Mouse (Mus musculus) embryo, embryonic 11.5 days (tissue): ENCODE measurements around the gene Bcr.

Experiments used
- DNase-seq: peaks from one replicate; pipeline ENCODE4 v3.0.0-alpha.2; 2012; ENCODE audit warnings: low read depth, low spot score

The Bcr gene

GRCm38 (mm10) chr10:75233489-75233888 is 173.1 kb downstream of the Bcr start:
- no peak for DNase-seq
